Mouse (Mus musculus) heart, embryonic 11.5 days (tissue): ENCODE data around the gene Slc35b4. TPM values are rescaled to one million over a fixed set of nuclear protein-coding genes. Genes with fewer than 3 reads are reported as not detected.

ENCODE experiments used
- ATAC-seq: fragments of 200-750 bp; cut with Nextera tagmentation; replicated peaks from 2 replicates; pipeline ENCODE4 v1.8.0; 2017; ENCODE audit warnings: moderate library complexity; ENCODE audit not compliant: insufficient number of reproducible peaks, low FRiP score, low TSS enrichment
- H3K27ac ChIP-seq: fragments of 300-500 bp; sonication (generic); 2 replicates; pipeline ENCODE4 v1.5.1; 2014; ENCODE audit warnings: mild to moderate bottlenecking, low read depth, low read length
- H3K27me3 ChIP-seq: fragments of 300-500 bp; sonication (generic); 2 replicates; pipeline ENCODE4 v1.6.1; 2014; ENCODE audit warnings: mild to moderate bottlenecking, low read length, mixed read lengths; ENCODE audit not compliant: control insufficient read depth, insufficient read depth
- H3K36me3 ChIP-seq: fragments of 300-500 bp; sonication (generic); 2 replicates; pipeline ENCODE4 v1.6.1; 2014; ENCODE audit warnings: mild to moderate bottlenecking, low read length, moderate library complexity, mixed read lengths; ENCODE audit not compliant: control insufficient read depth, insufficient read depth
- H3K4me1 ChIP-seq: fragments of 300-500 bp; sonication (generic); 2 replicates; pipeline ENCODE4 v1.6.1; 2014; ENCODE audit warnings: low read length; ENCODE audit not compliant: control insufficient read depth, insufficient read depth
- H3K4me2 ChIP-seq: fragments of 300-500 bp; sonication (generic); 2 replicates; pipeline ENCODE4 v1.6.1; 2014; ENCODE audit warnings: mild to moderate bottlenecking, moderate library complexity
- H3K4me3 ChIP-seq: fragments of 300-500 bp; sonication (generic); 2 replicates; pipeline ENCODE4 v1.5.1; 2014; ENCODE audit warnings: low read depth, low read length
- H3K9ac ChIP-seq: fragments of 300-500 bp; sonication (generic); 2 replicates; pipeline ENCODE4 v1.6.1; 2014; ENCODE audit warnings: mild to moderate bottlenecking, low read depth, low read length, moderate library complexity
- H3K9me3 ChIP-seq: fragments of 300-500 bp; sonication (generic); replicated peaks from 2 replicates; pipeline ENCODE4 v1.6.1; 2016; ENCODE audit warnings: low read length; ENCODE audit not compliant: control insufficient read depth
- WGBS: fragments of 180-500 bp; shearing (Covaris S2); extraction: QIAGEN DNeasy Blood & Tissue Kit; methylation state at CpG from one replicate; pipeline ENCODE4 v1.1.7; 2014; ENCODE audit not compliant: insufficient replicate concordance; 5-methylcytosine and 5-hydroxymethylcytosine counted together
- polyA plus RNA-seq: library from polyadenylated mRNA; unstranded; fragments of >200 nt; fragmentation: Nextera tagmentation; extraction: Ambion mirVana; gene quantifications from 2 replicates; pipeline ENCODE4 v1.2.1, GENCODE M21; 2014

Slc35b4 gene
- polyA plus RNA-seq, 1 experiment from 2014 or later = 44.6 TPM

GRCm38 (mm10) chr6:34191401-34191800 lies 14.5 kb upstream of the Slc35b4 start:
- Histone ChIP-seq H3K4me1 (no peaks in the 10 kb centered on the region), H3K4me2 (no peak overlapping the region), H3K4me3 (no peak overlapping the region), H3K9ac (no peak overlapping the region), H3K27me3 (no peaks in the 10 kb centered on the region), H3K27ac (no peak overlapping the region), H3K36me3 (no peaks in the 10 kb centered on the region), H3K9me3 (no peaks in the 10 kb centered on the region; the same call in 1 of the 2 replicates)
- ATAC-seq = no peak
- 90% methylated on average over 8 of the region's 8 CpGs for WGBS

DNA sequence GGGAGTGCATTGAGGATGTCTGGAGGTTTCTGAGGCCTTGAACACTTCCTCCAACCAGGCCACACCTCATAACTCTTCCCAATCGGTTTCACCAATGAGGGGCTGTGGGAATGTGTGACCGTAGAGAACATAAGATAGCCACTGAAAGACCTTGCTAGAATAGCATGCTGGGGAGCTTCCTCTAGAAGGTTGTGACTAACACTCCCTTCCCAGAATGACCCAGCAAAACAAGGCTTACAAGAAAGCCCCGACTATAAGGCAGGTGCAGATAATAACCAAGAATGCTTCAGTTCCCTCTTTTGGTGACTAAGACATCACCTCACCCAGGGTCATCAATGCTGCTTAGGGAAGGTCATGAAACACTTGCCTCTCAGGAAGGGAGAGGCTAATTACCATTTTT lies 12.6 kb upstream of the Slc35b4 start:
- no peaks in the 10 kb centered on the region for H3K27me3 ChIP-seq
- H3K4me1 ChIP-seq = no peaks in the 10 kb centered on the region
- no peaks in the 10 kb centered on the region for H3K9me3 ChIP-seq
- H3K4me2 ChIP-seq = no peak overlapping the region
- 76% methylated on average over 3 of the region's 3 CpGs for WGBS
- no peak overlapping the region for H3K27ac ChIP-seq
- no peak overlapping the region for H3K4me3 ChIP-seq
- no peak for ATAC-seq
- H3K9ac ChIP-seq = no peak overlapping the region
- H3K36me3 ChIP-seq = no peaks in the 10 kb centered on the region

GRCm38 (mm10) chr6:34187986-34188599 lies 11.2 kb upstream of the Slc35b4 start:
- H3K27me3 ChIP-seq = no peaks in the 10 kb centered on the region
- H3K9me3 ChIP-seq = no peaks in the 10 kb centered on the region
- 30% methylated on average over 7 of the region's 7 CpGs for WGBS
- no peak overlapping the region for H3K27ac ChIP-seq
- no peak overlapping the region for H3K4me2 ChIP-seq
- no peak for ATAC-seq
- no peaks in the 10 kb centered on the region for H3K36me3 ChIP-seq
- H3K4me1 ChIP-seq = no peaks in the 10 kb centered on the region
- no peak overlapping the region for H3K4me3 ChIP-seq
- no peak overlapping the region for H3K9ac ChIP-seq

GRCm38 (mm10) chr6:34187273-34187863 lies 10.5 kb upstream of the Slc35b4 start:
- Histone ChIP-seq H3K4me1 (no peaks in the 10 kb centered on the region), H3K4me3 (no peak overlapping the region), H3K9ac (no peak overlapping the region), H3K36me3 (no peaks in the 10 kb centered on the region), H3K27me3 (no peaks in the 10 kb centered on the region), H3K4me2 (no peak overlapping the region), H3K9me3 (no peaks in the 10 kb centered on the region), H3K27ac (no peak overlapping the region)
- 38% methylated on average over 2 of the region's 2 CpGs for WGBS
- ATAC-seq = no peak

DNA sequence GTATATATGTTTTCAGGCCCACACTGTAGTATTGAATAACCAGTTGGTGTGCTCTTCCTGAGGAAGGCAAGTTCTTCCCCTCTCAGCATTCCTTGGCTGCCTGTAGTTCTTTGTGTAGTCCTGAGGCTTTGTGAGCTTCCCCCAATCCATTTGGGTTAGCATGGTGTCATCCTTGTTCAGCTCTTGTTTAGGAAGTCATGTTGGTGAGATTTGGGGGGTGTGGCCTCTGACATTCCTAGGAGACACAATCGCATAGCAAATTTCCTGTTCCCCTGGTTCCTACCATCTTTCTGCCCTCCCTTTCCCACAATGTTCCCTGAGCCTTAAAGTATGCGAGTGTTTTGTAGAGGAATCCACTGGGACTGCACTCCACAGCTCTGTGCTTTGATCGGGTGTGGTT lies 6.4 kb upstream of the Slc35b4 start:
- Histone ChIP-seq H3K9me3 (no peaks in the 10 kb centered on the region), H3K4me2 (no peak overlapping the region), H3K4me3 (no peak overlapping the region), H3K36me3 (no peaks in the 10 kb centered on the region), H3K27ac (no peak overlapping the region), H3K27me3 (no peaks in the 10 kb centered on the region), H3K4me1 (no peaks in the 10 kb centered on the region), H3K9ac (no peak overlapping the region)
- ATAC-seq = no peak
- 75% methylated on average over 3 of the region's 3 CpGs for WGBS

- Histone ChIP-seq H3K27ac (no peak overlapping the region), H3K4me3 (no peak overlapping the region)
Measured at GRCm38 (mm10) chr6:34181961-34182360, 5.0 kb upstream of the Slc35b4 start.

GRCm38 (mm10) chr6:34179911-34180310 lies 3.0 kb upstream of the Slc35b4 start:
- 78% methylated on average over 4 of the region's 4 CpGs for WGBS
- Histone ChIP-seq H3K27ac (no peak overlapping the region), H3K9ac (no peak overlapping the region), H3K4me2 (no peak overlapping the region), H3K36me3 (no peaks in the 10 kb centered on the region), H3K27me3 (no peaks in the 10 kb centered on the region), H3K9me3 (no peaks in the 10 kb centered on the region), H3K4me1 (peaks cover 6% of the 10 kb centered on the region; the same call in 1 of the 2 replicates), H3K4me3 (no peak overlapping the region)
- ATAC-seq = no peak

More at GRCm38 (mm10) chr6:34181961-34182360, 5.0 kb upstream of the Slc35b4 start:
- H3K9ac ChIP-seq = no peak overlapping the region
- no peaks in the 10 kb centered on the region for H3K9me3 ChIP-seq
- 43% methylated on average over 3 of the region's 3 CpGs for WGBS
- H3K36me3 ChIP-seq = no peaks in the 10 kb centered on the region
- H3K4me1 ChIP-seq = no peaks in the 10 kb centered on the region
- H3K4me2 ChIP-seq = no peak overlapping the region
- ATAC-seq = no peak
- no peaks in the 10 kb centered on the region for H3K27me3 ChIP-seq

GRCm38 (mm10) chr6:34179007-34179406 lies 2.1 kb upstream of the Slc35b4 start:
- Histone ChIP-seq H3K27ac (no peak overlapping the region), H3K4me1 (peaks cover 6% of the 10 kb centered on the region; the same call in 1 of the 2 replicates), H3K9me3 (no peaks in the 10 kb centered on the region), H3K36me3 (no peaks in the 10 kb centered on the region), H3K9ac (no peak overlapping the region), H3K4me3 (no peak overlapping the region), H3K27me3 (no peaks in the 10 kb centered on the region), H3K4me2 (no peak overlapping the region)
- ATAC-seq = no peak
- WGBS = 76% methylated on average over 3 of the region's 3 CpGs
